Mouse (Mus musculus) adipocyte (in vitro differentiated cells): ENCODE measurements at regions not wholly inside any gene's neighbourhood (a gene's known extent, or its start where the extent isn't known, plus 50 kb on each side); places are given as distances from the start of the nearest gene placed in this dataset.

Experiments
- DNase-seq: peaks from one replicate; pipeline ENCODE4 v3.0.0-alpha.2; 2016; ENCODE audit warnings: low spot score

DNA sequence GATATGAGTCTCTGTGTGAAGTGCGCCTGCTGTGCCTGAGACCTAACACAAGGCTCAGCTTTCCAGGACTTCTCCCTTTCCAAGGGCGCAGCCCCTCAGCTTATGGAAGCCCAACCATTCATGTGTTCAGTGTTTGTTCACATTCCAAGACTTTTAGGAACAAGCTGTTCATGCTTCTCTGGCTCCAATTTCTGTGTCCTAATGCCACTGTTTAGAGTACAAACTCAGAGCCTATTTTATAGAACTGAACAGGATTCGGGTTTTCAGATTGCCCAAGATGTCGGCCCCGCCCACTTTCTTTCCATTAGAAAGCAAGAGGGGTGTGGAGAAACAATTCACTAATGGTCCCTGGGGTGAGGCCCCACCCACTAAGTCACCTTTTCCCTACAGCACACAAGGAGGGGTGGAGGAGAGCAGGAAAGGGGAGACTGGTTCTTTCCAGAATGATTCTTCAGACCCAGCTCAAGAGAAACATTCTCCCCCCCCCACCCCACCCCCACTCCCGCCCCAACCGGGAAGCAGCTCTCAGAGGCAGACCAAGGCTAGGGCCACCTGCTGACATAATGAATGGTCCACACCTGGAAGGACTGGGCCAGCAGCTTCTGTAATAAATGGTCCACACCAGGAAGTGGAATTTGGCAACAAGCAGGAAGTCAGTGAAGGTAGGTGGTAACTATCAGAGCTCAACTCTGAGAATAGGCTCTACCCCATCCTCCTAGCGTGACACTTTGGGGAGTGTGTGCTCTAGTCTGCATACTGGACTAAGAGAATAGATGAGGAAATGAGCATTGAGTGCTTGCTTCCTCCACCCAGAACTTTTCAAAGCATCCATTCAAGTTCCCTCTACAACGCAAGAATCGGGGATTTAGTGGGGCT, 120.2 kb upstream of the Zfp648 start:
- DNase-seq, result peak; percentile 22

DNA sequence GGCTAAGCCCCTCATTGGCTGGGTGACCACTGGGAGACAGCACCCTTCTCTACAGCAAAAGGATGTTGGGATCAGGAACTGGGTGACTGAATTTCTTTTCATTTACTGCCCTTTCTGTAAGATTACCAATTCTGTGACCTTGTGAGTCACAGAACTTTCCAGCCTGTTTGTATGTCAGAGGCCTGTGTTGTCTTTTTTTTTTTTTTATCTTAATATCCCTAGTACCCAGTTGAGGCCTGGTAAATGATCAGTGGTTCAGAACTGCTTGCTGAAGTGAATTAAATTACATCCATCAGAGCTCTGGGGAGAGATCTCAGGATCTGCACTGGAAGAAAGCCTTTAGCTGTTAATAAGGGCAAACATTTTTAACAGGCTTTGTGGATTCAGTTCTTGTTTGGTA, 114.8 kb upstream of the Zfp648 start:
- no peak for DNase-seq

DNA sequence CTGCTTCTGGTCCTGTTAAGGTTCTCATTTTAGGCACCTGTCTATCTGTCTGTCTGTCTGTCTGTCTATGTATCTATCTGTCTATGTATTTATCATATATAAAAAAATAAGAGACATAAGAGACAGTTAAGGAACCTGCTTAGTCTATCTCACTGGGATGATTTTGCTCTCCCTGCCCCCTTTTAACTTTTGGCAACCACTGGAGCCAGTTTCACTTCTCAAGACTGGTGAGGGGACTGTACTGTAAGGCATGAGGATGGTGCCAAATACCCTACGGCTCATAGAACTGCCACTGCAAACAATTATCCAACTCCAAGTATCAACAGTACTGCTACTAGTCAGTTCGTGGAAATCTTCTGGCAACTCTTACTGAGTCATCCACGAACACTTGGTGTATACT, 111.2 kb upstream of the Zfp648 start:
- no peak for DNase-seq

DNA sequence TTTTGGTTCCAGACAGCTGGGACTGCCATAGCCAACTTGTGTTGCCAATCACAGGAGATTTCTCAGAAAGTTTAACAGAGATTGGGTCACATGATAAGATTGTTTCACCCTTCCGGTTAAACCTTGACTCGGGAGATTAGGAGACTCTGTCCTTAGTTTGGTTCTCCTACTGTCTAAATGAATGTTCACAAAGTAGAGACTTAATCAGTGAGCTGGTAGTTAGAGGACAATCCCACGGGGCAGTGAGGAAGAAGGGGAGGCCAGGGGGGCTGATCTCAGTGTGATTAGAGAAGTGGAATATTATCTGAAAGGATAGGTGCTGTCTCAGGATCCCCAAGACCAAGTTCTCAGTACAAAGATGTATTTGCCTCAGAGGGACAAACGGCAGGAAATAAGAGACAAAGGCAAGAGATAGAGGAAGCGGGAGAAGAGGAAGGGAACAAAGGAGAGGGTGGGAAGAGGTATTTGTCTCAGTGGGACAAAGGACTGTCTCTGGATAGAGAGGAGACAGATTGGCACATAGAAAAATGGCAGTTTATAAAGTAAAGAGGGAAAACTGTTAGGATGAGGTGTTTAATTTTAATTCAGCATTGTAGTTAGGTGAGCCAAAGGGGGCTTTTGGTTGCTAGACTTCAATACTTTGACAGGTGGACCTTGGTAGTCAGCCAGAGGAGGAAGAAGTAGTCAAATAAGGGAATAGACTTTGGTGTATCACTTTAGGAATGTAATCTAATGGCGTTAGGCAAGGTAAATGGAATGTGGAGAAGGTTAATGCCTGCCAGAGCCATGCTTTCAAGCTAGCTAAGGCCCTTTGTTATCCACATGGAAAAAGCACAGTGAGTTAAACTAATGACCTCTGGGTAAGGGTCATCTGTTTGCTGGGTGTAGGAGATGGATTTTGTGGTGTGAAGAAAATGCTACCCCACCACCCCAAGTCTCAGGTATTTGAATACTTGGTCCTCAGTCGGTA, 110.2 kb upstream of the Zfp648 start:
- DNase-seq, result no peak

GRCm38 (mm10) chr1:154093549-154093948, 107.4 kb upstream of the Zfp648 start:
- no peak for DNase-seq

- no peak for DNase-seq
Observed at GRCm38 (mm10) chr1:154094357-154094756, 106.6 kb upstream of the Zfp648 start.

- DNase-seq, result no peak
Observed at GRCm38 (mm10) chr1:154096113-154096512, 104.9 kb upstream of the Zfp648 start.

GRCm38 (mm10) chr1:154096911-154097310, 104.1 kb upstream of the Zfp648 start:
- DNase-seq, result no peak

- no peak for DNase-seq
Observed at GRCm38 (mm10) chr1:154097656-154098055, 103.3 kb upstream of the Zfp648 start.

DNA sequence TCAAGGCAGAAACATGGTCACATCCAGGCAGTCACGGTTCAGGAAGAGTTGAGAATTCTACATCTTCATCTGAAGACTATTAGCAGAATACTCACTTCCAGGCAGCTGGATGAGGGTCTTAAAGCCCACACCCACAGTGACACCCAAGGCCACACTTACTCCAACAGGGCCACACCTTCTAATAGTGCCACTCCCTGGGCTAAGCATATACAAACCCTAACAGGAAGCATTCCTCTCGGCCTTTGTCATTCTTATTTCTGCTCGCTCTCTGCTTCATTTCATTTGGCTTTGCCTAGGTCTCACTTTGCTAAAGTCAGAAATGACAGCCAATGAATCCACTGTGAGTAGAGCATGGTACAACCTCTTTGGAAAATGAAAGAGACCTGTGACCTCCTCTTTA, 100.4 kb upstream of the Zfp648 start:
- no peak for DNase-seq

DNA sequence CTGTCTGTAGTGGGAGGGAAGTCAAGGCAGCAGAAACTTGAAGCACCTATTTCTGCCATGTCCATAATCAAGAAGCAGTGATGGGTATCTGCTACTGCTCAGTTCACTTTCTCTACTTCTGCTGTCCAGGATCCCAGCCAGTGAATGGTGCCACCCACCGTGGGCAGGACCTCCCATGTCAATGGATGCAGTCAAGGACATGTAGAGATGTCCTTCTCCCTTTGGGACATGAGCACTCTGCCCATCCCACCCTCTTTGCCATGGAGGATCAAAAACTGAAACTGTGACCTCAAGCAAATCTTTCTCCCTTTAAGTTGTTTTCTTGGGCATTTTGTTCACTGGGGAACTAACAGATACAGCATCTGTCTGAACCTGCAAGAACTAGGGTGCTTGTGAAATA, 99.6 kb upstream of the Zfp648 start:
- DNase-seq, result no peak

DNA sequence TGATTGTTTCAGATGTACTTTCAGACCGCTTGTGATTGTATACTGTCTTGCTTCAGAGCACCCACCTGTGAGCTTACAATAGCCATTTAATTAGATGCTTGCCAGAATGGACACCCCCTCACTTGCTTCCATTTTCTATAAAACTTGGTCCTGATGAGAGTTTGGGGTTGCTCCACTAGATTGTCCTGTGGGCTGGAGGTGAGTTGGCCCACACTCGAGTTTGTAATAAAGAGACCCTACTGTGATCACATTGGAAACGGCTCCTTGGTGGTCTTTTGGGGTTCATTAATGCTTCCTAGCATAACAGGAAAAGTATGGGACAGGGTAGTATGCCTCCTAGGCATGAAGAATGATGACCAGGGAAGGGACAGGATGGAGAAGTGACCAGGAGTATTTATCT, 98.8 kb upstream of the Zfp648 start:
- DNase-seq, result no peak

DNA sequence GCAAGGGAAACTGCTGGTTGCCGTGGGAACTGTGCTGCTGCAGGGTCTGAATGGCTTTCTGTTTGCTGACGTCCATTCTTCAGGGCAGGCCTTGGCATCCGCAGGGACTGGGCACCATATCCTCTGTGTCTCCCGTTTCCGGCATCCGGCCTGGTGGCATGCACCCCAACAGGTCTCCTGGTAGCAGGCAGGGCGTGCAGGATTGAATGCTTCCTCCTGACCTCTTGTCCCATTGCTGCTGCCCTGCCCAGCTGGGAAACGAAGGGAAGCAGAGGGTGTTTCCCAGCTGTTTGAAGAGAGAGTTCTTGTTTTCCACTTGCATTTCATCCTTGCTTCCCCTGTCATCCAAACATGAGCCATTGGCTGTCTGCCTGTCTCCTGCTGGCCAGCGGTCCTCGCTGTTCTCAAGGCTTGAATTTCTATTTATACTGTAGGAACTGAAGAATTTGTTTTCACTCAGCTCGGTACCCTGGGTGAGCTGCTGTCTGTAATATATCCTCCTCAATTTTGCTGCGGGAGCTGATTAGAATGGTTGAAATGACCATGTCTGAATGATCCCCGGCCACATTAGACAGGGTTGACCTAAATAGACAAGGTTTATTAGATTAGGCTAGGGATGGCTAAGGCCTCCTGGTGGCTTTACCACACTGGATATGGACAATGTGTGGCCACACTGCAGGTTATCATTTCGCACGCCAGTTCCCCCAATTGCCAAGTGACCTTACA, 98.0 kb upstream of the Zfp648 start:
- DNase-seq, result peak; percentile 37

DNA sequence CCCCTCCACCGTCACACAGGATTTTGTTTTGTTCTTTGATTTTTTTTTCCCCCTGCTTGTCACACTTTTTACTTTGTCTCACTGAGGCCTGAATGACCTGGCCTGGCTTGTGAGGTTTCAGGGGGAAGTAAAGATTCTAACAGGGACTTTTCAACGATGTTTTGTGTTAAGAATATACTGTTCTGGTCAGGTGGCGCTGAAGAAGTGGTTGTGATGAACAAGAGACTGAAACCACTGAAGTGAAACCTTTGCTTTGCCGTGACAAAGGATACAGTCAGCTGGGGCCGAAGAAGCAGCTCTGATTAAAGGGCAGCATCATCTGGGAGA, 97.4 kb upstream of the Zfp648 start:
- DNase-seq, result no peak

GRCm38 (mm10) chr1:154104006-154104600, 96.9 kb upstream of the Zfp648 start:
- no peak for DNase-seq

DNA sequence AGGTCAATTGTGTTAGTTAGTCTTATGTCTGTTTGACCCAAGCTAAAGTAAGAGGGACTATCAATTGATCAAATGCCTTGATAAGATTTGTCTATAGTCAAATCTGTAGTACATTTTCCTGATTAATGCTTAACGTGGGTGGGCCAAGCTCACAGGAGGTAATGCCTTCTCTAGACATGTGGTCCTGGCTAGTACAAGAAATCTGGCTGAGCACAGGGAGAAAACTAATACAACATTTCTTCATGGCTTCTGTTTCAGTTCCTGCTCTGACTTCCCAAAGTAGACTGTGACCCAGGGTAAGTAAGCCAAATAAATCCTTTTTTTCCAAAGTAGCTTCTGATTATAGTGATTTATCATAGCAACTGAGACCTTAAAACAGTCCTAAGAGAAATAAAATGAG, 96.2 kb upstream of the Zfp648 start:
- no peak for DNase-seq

GRCm38 (mm10) chr1:154112500-154112899, 88.5 kb upstream of the Zfp648 start:
- peak; percentile 81 for DNase-seq

DNA sequence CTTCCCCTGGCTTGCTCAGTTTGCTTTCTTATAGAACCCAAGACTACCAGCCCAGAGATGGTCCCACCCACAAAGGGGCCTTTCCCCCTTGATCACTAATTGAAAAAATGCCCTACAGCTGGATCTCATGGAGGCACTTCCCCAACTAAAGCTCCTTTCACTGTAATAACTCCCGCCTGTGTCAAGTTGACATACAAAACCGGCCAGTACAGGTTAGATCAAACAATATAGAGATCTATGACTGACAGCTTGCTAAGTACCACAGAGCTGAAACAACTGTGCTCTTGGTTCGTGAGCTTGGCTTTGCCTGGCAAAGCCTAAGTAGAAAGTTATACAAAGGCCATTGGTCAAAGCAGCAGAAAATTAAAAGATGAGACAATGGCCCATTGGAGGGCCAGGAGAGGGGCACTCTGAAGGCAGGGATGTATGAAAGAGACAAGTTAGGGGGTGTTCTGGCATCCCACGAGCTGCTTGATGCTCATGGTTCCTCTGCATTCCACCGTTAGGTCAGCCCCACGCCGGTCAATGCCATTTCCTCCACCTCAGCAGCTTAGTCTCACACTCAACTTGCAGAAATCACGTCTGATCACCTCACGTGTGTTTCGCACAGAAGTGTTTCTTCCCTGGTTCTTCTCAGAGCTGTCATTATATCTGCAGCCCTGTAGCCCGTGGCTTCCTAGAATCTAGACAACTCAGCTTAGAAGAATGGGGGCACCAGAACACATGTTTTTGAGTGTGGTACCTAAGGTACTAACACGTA, 87.5 kb upstream of the Zfp648 start:
- no peak for DNase-seq

DNA sequence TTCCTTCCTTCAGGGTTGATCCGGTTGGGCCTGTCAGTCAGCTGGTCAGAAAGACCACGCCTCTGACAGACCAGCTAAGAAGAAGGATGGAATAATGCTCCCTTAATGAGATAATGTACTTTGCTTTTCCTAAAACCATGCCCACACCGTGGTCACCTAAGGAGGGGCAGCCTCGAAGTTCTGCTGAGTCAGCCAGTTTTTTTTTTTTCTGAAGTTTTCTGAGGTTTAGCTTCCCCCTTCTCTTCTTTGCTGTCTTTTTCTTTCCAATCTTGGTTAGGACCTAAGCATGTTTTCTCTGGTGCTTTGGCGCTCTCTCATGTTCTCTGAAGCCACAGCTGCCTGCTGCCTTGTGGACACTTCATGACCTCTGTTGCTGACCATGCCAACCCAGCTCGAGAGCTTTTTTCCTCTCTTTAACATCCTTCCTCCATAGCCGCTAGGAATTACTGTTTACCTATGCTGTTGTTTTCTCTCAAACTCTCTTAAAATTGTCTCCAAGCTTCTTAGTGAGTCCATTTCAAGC, 84.7 kb upstream of the Zfp648 start:
- DNase-seq, result peak; percentile 31

GRCm38 (mm10) chr1:154117346-154117687, 83.7 kb upstream of the Zfp648 start:
- no peak for DNase-seq
